Mouse (Mus musculus): ENCODE data around the gene Rdh13.
"Not testable (repeated sequence)": the region's sequence is repeated elsewhere in the genome, so short reads cannot be mapped to it uniquely, and the experiment has no call there.

Rdh13 gene

GRCm38 (mm10) chr7:4420230-4420629 lies 25.2 kb downstream of the Rdh13 start:
- 0 out of 2 replicates have a peak, but pooled peaks cover 6% of the 10 kb centered on the region for H3K4me1 ChIP-seq (replicated peaks; ENCODE audit: low read depth, low read length)
- TF ChIP-seq CTCF (conservative IDR thresholded peaks at IDR 0.05; ENCODE audit: low read length) (no peak), POU5F1 (IDR thresholded peaks at IDR 0.05; ENCODE audit: borderline replicate concordance, low read length) (no peak)
- no peaks in the 10 kb centered on the region for H3K27me3 ChIP-seq (ENCODE audit: insufficient read depth, low read length)
- no peak overlapping the region for H3K4me3 ChIP-seq (replicated peaks; ENCODE audit: low read length)
- peaks cover 19% of the 10 kb centered on the region for H3K36me3 ChIP-seq (ENCODE audit: insufficient read depth, low read length)
- H3K9me3 ChIP-seq (ENCODE audit: low read length), result peaks cover 6% of the 10 kb centered on the region; the same call in 1 of the 2 replicates

- peaks cover 13% of the 10 kb centered on the region for H3K36me3 ChIP-seq (ENCODE audit: insufficient read depth, low read length)
- H3K4me1 ChIP-seq (replicated peaks; ENCODE audit: low read depth, low read length), result 0 out of 2 replicates have a peak, but pooled peaks cover 6% of the 10 kb centered on the region
- H3K4me3 ChIP-seq (replicated peaks; ENCODE audit: low read length), result no peak overlapping the region
- peaks cover 6% of the 10 kb centered on the region; the same call in 1 of the 2 replicates for H3K9me3 ChIP-seq (ENCODE audit: low read length)
- H3K27me3 ChIP-seq (ENCODE audit: insufficient read depth, low read length), result no peaks in the 10 kb centered on the region
- no peak for TF ChIP-seq POU5F1 (IDR thresholded peaks at IDR 0.05; ENCODE audit: borderline replicate concordance, low read length)
- no peak for TF ChIP-seq CTCF (conservative IDR thresholded peaks at IDR 0.05; ENCODE audit: low read length)
- no peak for TF ChIP-seq NANOG (IDR thresholded peaks at IDR 0.05; ENCODE audit: borderline replicate concordance, low read length)
Measured at GRCm38 (mm10) chr7:4419681-4420080, 25.8 kb downstream of the Rdh13 start.

- H3K9me3 ChIP-seq (ENCODE audit: low read length), result peaks cover 33% of the 10 kb centered on the region
- not testable (repeated sequence) for H3K27me3 ChIP-seq (ENCODE audit: insufficient read depth, low read length); H3K36me3 ChIP-seq (ENCODE audit: insufficient read depth, low read length); H3K4me1 ChIP-seq (replicated peaks; ENCODE audit: low read depth, low read length); H3K4me3 ChIP-seq (replicated peaks; ENCODE audit: low read length)
Measured at GRCm38 (mm10) chr7:4412406-4412805, 33.0 kb downstream of the Rdh13 start.

GRCm38 (mm10) chr7:4397730-4398129 lies 47.7 kb downstream of the Rdh13 start, which contains the start of gene Gp6:
Gp6 (minus strand) TSS chr7:4397744.
- Histone ChIP-seq H3K4me3 (replicated peaks; ENCODE audit: low read length) (no peak within 1 kb of the TSS), H3K36me3 (ENCODE audit: insufficient read depth, low read length) (no peaks in the 10 kb centered on the region), H3K4me1 (replicated peaks; ENCODE audit: low read depth, low read length) (no peaks in the 10 kb centered on the region), H3K9me3 (ENCODE audit: low read length) (no peaks in the 10 kb centered on the region), H3K27me3 (ENCODE audit: insufficient read depth, low read length) (no peaks in the 10 kb centered on the region)
- TF ChIP-seq CTCF (conservative IDR thresholded peaks at IDR 0.05; ENCODE audit: low read length), result no peak
- no peak for TF ChIP-seq POU5F1 (IDR thresholded peaks at IDR 0.05; ENCODE audit: borderline replicate concordance, low read length)
- TF ChIP-seq NANOG (IDR thresholded peaks at IDR 0.05; ENCODE audit: borderline replicate concordance, low read length), result no peak

All from E14TG2a.4 (cell line).